Mouse (Mus musculus): ENCODE measurements around the gene Gxylt1.
"Not testable (repeated sequence)": the region's sequence is repeated elsewhere in the genome, so short reads cannot be mapped to it uniquely, and the experiment has no call there.

Gene Gxylt1

DNA sequence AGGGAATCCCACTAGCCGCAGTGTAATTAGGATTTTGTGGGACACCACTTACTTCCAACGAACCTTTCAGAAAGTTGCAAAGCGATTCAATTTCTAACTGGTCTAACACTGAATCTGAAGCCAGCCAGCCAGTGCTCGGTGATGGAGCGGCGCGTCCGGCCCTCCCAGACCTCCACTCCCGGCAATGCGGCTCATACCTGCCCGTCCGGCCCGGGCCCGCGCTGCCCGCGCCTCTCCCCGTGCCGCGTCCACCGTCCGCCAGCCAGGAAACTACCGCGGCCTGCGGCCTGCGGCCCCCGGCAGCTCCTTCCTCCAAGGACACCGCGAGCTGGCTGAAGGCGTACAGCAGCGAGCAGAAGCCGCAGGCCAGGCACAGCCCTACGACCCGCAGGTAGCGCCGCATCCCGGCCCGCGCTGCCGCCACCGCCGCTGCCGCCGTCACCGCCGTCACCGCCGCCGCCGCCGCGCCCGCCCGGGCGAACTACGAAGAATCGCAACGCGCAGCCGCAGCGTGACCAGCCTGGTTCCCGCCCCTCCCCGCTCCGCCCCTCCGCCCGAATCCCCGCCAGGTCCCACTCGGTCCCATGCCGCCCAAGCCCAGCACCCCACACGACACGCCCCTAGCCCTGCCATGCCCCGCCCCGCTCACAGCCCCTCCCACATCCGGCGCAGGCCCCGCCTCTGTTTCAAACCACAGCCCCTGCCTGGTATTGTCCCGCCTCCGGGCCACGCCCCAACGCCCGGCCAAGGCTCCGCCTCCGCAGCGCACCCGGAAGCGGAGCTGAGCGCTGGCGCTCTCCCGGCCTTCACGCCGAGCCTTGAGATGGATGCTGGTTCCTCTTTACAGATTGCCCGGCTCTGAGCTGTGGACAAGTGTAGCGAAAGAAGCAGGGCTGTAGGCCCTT is at the start of gene Gxylt1:
TSS of gene Gxylt1 (minus strand) at position 501 of the 905 bp plus-strand sequence.
- DNase-seq (ENCODE audit: inconsistent age in 2 of 2, low spot score in 1 of 2), result peak; percentile 100

- peak; percentile 42 to 70 for DNase-seq (ENCODE audit: inconsistent age in 2 of 2, low spot score in 1 of 2)
Measured at GRCm38 (mm10) chr15:93318781-93319180, 43.8 kb upstream of the Gxylt1 start.

DNA sequence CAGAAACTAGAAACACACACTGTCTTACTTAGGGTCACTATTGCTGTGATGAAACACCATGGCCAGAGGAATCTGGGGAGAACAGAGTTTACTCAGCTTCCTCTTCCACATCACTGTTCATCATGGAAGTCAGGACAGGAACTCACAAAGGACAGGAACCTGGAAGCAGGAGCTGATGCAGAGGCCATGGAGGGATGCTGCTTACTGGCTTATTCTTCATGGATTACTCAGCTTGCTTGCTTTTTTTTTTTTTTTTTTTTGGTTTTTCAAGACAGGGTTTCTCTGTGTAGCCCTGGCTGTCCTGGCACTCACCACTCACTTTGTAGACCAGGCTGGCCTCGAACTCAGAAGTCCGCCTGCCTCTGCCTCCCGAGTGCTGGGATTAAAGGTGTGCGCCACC is 35.3 kb upstream of the Gxylt1 start:
- not testable (repeated sequence) for DNase-seq (ENCODE audit: inconsistent age in 2 of 2, low spot score in 1 of 2)

- DNase-seq (ENCODE audit: inconsistent age in 2 of 2, low spot score in 1 of 2), result no peak
Measured at GRCm38 (mm10) chr15:93298197-93298596, 23.2 kb upstream of the Gxylt1 start.

DNA sequence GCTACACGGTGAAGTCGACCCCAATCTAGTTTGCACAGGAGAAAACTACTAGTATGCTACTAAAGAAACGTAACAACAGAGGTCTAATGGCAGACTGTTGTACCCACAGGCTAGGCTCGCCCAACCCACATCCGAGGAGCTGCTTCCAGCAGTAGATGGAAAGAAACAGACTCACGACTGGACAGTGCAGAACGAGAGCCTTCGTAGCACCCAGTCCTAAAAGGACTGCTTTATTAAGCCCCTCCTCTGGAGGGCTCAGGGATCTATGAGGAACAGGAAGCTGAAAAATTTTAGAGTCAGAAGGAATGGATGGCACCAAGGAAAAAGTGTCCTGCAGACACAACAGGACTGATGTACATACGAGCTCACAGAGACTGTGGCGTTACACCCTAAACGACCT is 19.5 kb upstream of the Gxylt1 start:
- DNase-seq (ENCODE audit: inconsistent age in 2 of 2, low spot score in 1 of 2), result no peak

DNA sequence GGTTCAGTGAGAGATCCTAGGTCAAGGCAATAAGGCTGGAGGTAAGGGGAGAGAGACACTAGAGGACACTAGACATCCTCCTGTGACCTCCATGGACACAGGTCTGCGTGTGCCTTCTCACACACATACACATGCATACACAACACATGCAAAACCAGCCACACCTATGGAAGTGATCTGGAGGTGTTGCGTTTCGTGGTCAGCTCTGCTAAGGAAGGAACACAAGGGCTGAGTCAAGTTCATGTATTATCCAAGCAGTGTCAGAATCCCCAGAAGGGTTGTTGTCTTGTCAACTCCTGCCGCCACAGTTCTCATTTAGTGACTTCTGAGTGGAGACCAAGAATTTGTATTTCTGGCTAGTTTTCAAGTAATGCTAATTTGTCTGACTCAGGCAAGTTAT is 13.3 kb upstream of the Gxylt1 start:
- DNase-seq (ENCODE audit: inconsistent age in 2 of 2, low spot score in 1 of 2), result no peak

DNA sequence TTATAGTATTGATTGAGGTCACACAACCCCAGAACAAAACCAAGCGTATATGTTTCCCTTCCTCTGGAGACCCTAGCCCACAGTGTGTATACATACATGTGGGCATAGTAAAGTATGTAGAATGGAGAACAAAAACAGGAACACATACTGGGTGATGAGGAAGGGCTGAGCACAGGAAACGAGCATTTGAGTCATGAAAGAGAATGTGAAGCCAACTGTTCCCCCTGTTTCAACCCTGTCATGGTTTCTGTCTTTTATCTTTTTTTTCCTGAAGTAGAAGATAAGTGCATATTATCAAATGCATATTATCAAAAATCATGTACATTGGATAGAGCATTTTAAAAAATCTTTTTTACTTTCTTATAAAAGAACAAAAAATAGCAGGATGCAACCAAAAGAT is 12.6 kb upstream of the Gxylt1 start:
- DNase-seq (ENCODE audit: inconsistent age in 2 of 2, low spot score in 1 of 2), result no peak

- no peak for DNase-seq (ENCODE audit: inconsistent age in 2 of 2, low spot score in 1 of 2)
Measured at GRCm38 (mm10) chr15:93285244-93285643, 10.3 kb upstream of the Gxylt1 start.

DNA sequence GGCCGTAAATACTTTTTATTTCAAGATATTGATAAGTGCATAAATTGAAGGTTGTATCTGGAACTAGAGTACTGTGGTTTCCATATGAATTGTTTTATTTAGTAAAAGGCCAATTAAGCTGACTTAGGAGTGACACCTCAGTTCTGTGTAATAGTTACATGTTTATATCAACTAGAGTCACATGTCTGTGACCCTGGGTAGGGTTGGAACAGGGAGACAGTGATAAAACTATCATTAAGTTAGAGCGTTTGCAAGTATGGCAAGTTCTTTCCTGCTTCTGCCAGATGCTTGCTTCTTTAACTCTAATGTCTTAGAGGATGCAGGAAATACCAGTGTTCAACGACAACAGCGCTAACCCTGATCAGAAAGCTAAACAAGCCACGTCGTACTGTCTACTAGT is 9.3 kb upstream of the Gxylt1 start:
- no peak for DNase-seq (ENCODE audit: inconsistent age in 2 of 2, low spot score in 1 of 2)

DNA sequence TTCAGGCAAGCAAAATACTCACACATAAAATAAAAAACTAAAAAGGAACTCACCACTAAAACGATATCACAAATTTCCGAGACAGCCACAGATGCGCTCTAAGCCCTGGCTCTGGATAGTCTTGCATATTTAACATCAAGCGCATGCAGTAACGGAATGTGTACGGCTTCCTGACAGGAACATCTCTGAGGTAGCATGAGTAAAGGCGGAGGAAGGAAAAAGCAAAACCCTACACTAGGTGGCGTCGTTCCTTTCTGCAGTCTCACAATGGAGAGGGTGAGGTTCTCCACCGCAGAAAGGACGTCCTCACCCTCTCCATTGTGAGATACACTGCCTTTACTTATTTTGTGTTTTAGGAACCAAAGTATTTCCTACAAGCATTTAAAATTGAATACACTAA is 8.4 kb upstream of the Gxylt1 start:
- peak in 1 of 2 experiments; percentile 68 for DNase-seq (ENCODE audit: inconsistent age in 2 of 2, low spot score in 1 of 2)

DNA sequence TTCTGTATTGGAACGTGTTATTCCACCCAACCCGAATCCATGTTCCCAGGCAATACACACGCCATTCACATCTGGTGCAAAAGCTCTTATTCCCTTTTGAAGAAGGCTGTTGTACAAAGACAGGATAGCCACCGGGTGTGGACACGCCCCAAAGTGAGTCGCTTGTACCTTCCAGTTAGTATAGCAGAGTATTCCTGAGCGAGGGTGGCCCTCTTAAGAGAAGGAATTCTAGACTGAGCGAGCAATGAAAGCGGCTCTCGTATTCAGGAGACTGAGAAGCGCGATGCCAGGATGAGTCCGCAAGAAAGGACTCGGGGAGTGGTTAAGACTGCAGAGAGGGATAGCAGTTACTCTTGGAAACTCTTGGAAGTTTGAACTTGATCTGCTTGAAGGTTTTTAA is 1.3 kb upstream of the Gxylt1 start:
- DNase-seq (ENCODE audit: inconsistent age in 2 of 2, low spot score in 1 of 2), result peak; percentile 47 to 83

- DNase-seq (ENCODE audit: inconsistent age in 2 of 2, low spot score in 1 of 2), result no peak
Measured at GRCm38 (mm10) chr15:93275623-93276022, 644 bp upstream of the Gxylt1 start.

DNA sequence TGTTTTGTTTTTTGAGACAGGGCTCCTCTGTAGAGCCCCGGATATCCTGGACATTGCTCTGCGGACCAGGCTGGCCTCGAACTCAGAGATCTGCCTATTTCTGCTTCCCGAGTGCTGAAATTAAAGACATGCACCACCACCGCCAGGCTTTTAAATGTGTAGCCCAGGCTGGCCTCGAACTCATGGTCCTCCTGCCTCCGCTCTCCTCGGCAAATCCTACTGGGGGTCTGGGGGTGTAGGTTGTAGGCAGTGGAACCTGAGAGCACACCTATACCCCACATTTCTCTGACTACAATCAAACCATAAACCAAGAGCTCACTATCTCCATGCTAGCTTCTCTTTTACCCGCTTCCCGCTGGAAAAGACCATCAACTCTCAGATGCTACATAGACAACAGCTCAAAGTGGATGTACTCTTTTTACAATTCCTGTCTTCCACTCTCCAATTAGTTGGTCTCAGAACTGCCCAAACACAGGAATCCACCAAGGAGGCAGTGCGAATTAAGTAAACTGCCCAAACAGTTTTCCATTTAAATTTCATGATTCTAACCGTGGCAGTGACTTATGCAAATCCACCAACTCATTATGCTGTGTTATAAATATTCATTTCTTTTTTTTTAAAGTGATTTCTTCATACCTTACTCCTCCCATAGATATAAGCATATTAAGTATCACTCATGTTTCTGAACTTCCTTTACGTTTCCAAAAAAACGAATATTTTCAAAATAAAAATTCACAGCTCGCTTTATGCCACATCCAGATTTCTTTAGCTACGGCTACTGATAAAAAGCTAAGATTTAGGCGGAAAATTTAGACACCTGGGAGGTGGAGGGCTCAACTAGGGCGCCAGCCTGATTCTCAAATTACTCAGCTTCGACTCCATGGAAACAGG is 946 bp downstream of the Gxylt1 start:
- DNase-seq (ENCODE audit: inconsistent age in 2 of 2, low spot score in 1 of 2), result peak in 1 of 2 experiments; percentile 53

- no peak for DNase-seq (ENCODE audit: inconsistent age in 2 of 2, low spot score in 1 of 2)
Measured at GRCm38 (mm10) chr15:93272948-93273347, 2.0 kb downstream of the Gxylt1 start.

DNA sequence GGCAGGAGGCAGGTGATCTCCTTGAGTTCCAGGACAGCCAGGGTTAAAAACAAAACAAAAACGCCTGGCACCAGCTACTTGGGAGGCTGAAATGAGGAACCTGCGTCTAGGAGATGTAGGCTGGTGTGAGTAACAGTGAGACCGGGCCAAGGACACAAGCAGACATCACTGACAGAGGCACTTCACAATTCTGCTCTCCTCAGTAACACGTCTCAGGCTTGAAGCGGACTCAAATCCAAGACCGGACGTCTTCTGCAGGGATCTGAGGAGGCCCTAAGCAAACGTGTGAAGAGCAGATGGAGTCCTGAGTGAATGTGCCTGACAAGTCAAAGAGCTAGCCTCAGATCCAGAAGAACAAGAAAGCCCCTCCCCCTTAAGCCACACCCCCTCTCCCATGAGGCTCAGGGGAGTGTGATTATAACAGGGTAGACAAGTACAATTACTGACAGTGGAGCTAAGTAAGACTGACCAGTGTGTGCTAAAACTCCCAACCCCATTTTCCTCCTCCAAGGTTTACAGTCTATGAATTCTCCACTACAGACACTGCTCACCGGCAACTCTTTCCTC is 4.6 kb downstream of the Gxylt1 start:
- peak; percentile 65 to 90 for DNase-seq (ENCODE audit: inconsistent age in 2 of 2, low spot score in 1 of 2)

- DNase-seq (ENCODE audit: inconsistent age in 2 of 2, low spot score in 1 of 2), result peak in 1 of 2 experiments; percentile 44
Measured at GRCm38 (mm10) chr15:93269572-93269971, 5.4 kb downstream of the Gxylt1 start.

DNA sequence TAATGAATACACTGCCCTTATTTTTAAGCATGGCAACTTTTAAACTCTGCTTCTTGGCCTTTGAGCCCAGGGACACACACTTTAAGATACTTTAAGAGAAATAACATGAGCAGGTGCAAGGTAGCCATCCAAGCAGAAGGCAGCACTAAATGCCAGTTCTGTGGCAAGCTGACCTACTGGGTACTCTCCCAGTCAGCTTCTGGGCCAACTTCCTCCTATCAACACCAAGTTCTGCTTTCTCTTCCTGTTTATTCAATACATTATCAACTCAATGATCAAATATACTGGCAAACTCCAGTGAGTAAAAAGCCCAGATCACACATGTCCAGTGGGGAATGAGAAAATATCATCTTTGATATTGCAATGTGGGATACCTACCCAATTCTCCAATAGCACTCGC is 7.0 kb downstream of the Gxylt1 start:
- DNase-seq (ENCODE audit: inconsistent age in 2 of 2, low spot score in 1 of 2), result peak in 1 of 2 experiments; percentile 46

DNA sequence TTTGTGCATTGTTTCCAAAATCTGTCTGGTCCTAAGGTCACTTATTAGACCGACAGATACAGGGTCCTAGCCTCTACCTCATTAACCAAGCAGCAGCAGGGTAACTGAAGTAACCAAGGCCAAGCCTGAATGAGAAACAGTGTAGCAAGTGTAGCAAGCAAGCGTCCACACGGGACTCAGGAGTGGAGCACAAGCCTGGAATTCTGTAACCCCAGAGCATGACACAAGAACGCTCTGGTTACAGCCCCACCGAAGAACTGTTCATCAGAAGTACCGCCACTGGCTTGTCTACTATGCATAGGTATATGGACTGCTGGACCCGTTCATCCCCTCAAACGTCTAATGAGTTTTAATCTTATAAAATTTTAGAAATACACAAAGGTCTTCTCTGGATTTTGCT is 7.5 kb downstream of the Gxylt1 start:
- peak in 1 of 2 experiments; percentile 67 for DNase-seq (ENCODE audit: inconsistent age in 2 of 2, low spot score in 1 of 2)

GRCm38 (mm10) chr15:93266361-93266760 is 8.6 kb downstream of the Gxylt1 start:
- DNase-seq (ENCODE audit: inconsistent age in 2 of 2, low spot score in 1 of 2), result peak; percentile 58 to 86

- DNase-seq (ENCODE audit: inconsistent age in 2 of 2, low spot score in 1 of 2), result peak; percentile 68 to 92
Measured at GRCm38 (mm10) chr15:93265728-93266127, 9.3 kb downstream of the Gxylt1 start.

- DNase-seq (ENCODE audit: inconsistent age in 2 of 2, low spot score in 1 of 2), result peak; percentile 59 to 80
Measured at GRCm38 (mm10) chr15:93265231-93265630, 9.7 kb downstream of the Gxylt1 start.
